Mouse (Mus musculus) cerebellum, adult 11 months (tissue): ENCODE data around the gene Ypel3.
"Not testable (repeated sequence)": the region's sequence is repeated elsewhere in the genome, so short reads cannot be mapped to it uniquely, and the experiment has no call there.

Source experiments
- DNase-seq: peaks from one replicate; pipeline ENCODE4 v3.0.0; 2022

Gene Ypel3

DNA sequence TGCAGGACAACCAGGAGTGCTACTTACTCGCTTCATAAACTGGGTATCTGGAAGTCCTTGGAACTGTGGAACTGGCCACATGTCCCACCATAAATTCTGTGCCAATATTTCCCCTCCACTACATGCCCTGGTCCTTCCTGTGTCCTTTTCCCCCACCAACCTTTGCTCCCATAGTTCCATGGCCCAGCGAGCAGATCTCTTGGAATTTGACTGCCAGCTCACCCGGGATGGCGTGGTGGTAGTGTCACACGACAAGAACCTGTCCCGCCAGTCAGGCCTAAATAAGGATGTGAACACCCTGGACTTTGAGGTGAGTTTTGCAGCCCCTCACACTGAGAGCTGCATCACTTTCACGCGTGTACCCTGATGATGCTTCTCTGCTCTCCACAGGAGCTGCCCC lies 9.8 kb upstream of the Ypel3 start:
- DNase-seq: no peak

GRCm38 (mm10) chr7:126770784-126771183 lies 6.0 kb upstream of the Ypel3 start:
- DNase-seq: no peak

- DNase-seq: no peak
Measured at GRCm38 (mm10) chr7:126773351-126773750, 3.4 kb upstream of the Ypel3 start.

DNA sequence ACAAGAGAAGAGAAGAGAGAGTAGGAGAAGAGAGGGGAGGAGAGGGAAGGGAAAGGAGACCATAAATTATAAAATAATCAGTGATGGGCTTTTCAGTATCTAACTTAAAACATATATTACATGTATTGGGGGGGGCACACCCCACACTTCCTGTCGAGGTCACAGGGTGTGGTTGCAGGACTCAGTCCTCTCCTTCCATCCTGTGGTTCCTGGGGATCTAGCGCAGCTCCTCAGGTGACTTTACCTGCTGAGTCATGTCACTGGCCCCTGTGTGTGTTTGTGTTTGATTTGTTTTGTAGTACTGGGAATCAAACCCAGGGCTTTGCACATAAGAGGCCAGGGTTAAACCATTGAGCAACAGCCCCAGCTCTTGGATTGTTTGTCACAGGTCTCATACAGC lies 2.3 kb upstream of the Ypel3 start:
- no peak for DNase-seq

DNA sequence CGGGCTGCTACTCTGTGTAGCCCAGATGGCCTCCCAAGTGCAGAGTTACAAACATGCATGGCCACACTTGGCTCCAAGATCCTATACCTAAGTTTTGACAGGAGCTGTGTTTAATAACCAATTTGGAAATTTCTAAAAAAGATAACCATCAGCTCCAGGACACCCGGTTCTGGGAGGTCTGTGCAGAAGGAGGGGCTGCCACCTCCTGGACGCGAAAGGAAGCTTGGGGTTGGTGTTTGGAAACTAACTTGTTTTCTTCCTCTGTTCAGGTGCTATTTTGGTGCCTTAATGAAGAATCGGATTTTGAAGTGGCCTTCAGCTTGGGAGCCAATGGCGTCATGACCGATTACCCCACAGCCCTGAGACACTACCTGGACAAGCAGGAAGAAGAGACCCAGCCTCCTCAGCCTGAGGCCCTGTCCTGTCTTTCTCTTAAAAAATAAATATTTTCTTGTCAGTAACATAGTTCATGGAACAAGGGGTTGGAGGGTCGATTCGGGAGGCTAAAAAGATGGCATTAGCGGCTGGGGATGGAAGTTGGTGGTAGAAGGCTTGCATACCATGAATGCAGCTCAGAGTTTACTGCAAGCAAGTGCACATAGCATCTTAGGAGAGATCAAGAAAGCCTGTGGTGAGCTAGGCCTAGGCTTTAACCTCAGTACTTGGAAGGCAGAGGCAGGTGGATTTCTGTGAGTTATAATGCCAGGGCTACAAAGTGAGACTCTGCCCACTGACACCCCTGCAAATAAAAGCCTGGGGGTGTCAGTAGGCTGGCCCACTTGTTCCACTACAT lies 1.4 kb upstream of the Ypel3 start:
- no peak for DNase-seq

- no peak for DNase-seq
Measured at GRCm38 (mm10) chr7:126775978-126776234, 849 bp upstream of the Ypel3 start.

DNA sequence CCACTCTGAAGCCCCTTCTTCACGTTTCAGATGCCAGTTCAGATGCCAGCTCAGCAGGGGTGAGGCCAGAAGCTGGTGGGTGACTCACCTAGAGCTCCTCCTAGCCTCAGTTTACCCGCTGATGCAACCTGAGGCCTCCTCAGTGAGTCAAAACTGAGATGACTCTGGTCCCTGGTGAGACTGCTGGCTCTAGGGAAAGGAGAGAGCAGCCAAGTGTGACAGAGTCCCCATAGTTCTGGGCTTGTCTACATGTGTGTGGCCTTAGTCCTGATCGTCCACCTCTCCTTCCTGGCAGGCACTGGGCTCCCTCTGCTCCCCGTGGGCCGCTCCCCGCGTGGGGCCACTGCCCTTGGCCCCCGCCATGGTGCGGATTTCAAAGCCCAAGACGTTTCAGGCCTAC lies 721 bp downstream of the Ypel3 start:
- no peak for DNase-seq

DNA sequence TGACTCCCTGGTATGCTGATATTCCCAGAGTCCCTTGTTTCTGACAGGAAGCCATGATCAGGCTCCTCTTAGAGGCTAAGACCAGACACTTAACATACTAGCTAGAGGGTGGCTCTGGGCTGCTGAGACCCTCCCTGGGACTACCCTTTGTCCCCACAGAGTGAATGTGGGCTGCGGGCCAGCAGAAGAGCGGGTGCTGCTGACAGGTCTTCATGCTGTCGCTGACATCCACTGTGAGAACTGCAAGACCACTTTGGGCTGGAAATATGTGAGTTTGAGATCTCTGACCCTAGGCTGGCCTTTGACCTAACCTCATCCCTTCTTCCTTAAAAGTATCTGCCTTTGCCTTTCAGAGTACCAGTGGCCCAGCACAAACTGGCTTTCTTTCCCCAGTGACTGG lies 1.4 kb downstream of the Ypel3 start:
- DNase-seq: no peak

GRCm38 (mm10) chr7:126779101-126779500 lies 2.3 kb downstream of the Ypel3 start:
- not testable (repeated sequence) for DNase-seq

GRCm38 (mm10) chr7:126779983-126780970 lies 3.5 kb downstream of the Ypel3 start:
- peak; percentile 85 for DNase-seq

DNA sequence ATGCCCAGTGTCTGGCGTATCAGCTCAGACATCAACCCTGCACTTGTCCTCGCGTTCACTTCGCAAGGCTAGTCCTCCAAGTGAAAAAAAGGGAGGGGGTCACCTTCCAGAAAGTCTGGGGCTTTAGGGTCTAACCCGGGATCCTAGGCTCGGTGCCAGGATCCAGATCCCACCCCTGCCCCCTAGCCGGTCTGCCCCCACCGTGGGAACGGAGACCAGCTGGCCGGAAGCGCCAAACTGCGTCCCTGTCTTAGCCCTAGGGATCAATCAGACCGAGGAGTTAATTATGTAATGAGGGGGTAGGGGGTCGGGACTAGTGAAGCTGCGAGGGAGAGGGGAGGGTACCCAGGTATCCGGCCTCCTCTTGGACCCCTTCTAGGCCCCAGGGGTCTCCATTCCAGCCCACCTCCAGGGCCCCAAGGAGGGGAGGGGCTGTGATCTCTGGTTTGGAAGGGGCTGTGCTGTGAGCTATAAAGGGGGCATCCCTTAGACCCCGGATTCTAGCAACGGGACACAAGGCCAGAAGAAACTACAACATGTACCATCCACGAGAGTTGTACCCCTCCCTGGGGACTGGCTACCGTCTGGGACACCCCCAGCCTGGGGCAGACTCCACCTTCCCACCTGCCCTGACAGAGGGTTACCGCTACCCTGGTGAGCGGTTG lies 4.3 kb downstream of the Ypel3 start, which contains the start of gene Tbx6:
Gene Tbx6 (plus strand): TSS at position 513 of the 665 bp plus-strand sequence.
- peak; percentile 60 for DNase-seq

- no peak for DNase-seq
Measured at GRCm38 (mm10) chr7:126781661-126782370, 5.1 kb downstream of the Ypel3 start.

DNA sequence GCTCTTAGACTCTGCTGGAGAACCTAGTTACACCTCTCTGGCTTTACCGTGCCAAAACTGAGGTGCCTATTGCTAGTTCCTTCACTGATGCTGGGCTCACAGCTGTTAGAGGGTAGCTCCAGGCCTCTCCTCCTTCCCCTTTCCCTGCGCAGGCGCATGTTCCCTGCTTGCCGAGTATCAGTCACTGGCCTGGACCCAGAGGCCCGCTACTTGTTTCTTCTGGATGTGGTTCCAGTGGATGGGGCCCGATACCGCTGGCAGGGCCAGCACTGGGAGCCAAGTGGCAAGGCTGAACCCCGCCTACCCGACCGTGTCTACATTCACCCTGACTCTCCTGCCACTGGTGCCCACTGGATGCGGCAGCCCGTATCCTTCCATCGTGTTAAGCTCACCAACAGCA lies 5.9 kb downstream of the Ypel3 start:
- no peak for DNase-seq

DNA sequence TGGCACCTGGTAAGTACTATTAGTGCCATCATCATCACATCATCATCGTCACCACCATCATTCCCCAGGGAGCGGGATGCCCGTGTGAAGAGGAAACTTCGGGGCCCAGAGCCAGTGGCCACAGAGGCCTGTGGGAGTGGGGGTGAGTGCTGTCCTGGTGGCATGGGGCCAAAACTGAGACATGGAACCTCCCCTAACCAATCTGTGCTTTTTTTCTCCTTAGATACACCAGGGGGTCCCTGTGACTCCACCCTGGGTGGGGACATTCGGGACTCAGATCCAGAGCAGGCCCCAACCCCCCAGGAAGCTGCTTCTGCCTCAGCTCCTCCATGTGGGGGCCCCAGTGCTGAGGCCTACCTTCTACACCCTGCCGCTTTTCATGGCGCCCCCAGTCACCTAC lies 7.7 kb downstream of the Ypel3 start:
- DNase-seq: no peak

DNA sequence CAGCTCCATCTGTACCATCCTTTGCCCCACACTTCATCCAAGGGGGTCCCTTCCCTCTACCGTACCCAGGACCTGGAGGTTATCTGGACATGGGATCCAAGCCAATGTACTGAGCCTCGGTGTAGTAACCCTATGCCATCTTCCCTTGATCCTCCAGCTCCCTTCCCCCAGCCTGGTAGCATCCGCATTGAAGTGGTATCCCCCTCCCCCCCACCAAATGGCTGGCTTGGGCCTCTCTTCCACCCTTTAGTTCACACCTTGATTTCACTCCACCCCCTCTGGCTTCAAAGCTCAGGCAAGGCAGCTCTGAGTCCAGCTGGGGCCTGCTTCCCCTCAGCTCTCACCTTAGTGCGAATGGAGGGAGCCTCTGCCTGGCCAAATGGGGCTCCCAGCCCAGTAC lies 8.3 kb downstream of the Ypel3 start:
- no peak for DNase-seq

DNA sequence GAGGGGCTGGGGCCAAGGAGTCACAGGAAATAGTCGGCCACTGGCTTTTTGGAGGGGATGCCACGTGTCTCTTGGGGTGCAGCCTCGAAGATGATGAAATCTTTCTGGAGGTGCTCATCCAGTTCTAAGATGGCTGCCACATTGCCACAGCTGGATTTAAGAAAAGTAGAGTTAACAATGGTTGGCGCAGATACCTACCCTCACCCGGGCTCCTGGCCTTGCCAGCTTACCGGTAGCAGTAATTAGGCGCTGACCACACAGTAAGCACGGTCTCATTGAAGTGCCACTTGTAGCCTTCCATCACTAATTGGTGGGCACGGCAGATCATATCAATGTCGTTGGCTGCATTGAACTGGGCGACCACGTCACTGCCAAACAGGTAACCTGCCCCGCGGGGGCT lies 9.4 kb downstream of the Ypel3 start:
- no peak for DNase-seq

DNA sequence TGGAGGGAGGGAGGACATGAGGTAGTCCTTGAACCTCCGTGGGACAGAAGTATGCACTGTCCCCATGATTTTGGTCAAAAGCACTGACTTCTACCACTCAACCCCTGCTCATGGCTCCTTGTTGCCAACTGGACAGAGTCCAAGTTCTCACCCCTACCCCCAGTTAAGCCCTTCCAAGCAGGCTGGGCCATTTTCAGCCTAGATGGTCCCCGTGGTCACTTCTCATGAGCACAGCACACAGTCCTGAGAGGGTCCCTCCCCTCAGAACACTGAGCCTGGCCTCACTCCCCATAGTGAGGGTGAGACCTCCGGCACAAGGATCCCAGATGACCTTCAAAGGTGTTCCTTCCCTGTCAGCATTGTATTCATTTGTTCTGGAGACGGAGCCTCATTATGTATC lies 12.4 kb downstream of the Ypel3 start:
- no peak for DNase-seq

GRCm38 (mm10) chr7:126791851-126792720 lies 15.3 kb downstream of the Ypel3 start, which contains the start of gene Ppp4c:
Ppp4c (minus strand) TSS chr7:126792496.
- peak; percentile 93 for DNase-seq

DNA sequence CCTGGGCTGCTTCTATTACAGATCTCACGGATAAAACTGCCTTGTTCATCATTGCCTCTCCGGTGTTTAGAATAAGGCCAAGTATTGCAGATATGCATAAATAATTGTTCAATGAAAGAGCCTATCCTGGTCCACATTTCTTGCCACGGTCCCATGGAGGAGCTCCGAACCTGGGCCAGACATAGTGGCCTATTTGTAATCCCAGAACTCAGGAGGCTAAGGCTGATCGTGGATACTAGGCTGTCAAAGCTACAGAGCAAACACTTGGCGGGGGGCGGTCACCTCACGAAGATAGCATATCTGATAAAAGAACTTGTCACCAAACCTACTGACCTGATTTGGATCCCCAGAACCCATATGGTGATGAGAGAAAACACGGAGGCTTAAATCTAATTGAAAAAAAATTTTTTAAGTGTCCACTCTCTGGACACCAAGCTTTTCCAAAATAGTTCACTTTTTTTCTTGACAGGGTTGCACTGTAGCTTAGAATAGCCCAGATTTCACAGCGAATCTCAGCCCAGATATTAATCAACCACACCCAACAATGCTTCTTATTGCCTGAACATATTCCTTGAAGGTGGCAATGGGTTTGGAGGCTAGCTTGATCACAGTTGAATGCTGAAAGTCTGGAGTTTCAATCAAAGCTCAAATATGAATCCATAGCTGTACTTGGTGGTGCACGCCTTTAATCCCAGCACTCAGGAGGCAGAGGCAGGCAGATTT lies 16.1 kb downstream of the Ypel3 start:
- DNase-seq: no peak

- DNase-seq: no peak
Measured at GRCm38 (mm10) chr7:126793456-126794270, 16.9 kb downstream of the Ypel3 start.
